Comparison of ENCODE assay signal across 28 mouse cellular contexts in the genomic region with DNA sequence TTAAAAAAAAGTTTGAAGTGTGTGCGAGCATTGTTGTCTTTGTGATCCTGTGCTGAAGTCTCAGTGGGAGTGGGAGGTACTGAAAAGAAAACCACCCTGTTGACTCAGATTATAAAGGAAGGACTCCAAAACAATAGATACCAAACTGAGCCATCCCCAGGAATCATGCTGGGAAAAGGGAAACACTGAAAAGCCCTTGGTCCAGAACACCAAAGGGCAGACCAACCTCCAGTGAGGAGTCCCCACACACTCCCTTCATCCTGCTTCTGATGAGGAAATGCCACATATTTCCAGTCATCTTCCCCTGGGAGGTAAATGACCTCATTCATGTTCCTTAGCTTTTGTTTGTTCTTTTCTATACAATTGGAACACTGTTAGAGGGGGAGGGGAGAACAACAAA.
"Had no signal": no experiment of that assay in that cellular context is flagged by ENCODE, and none has a peak within 500 bp of the region (broad histone marks: within the 10 kb centered on the region; RNA-seq: fewer than 3 reads in every experiment).

No protein-coding gene starts in this region.

- H3K4me2 ChIP-seq: heart, embryonic 11.5 days; heart, embryonic 13.5 days; heart, embryonic 15.5 days; hindbrain, embryonic 12.5 days; hindbrain, embryonic 14.5 days; intestine, embryonic 15.5 days; limb, embryonic 12.5 days; liver, embryonic 11.5 days; liver, embryonic 13.5 days; liver, embryonic 15.5 days had no signal

- DNase-seq: gastrocnemius, adult 2 months; gastrocnemius, postnatal 10 days; gastrocnemius, postnatal 25 days; heart, adult 18-20 months; heart, postnatal 10 days; heart, postnatal 4 days; kidney, adult 18-20 months; kidney, adult 8-10 months; kidney, postnatal 10 days; kidney, postnatal 25 days; kidney, postnatal 4 days; liver; liver, embryonic 13.5 days had no signal

- H3K9me3 ChIP-seq: heart, embryonic 15.5 days; hindbrain, embryonic 10.5 days; hindbrain, embryonic 12.5 days; intestine, embryonic 15.5 days; limb, embryonic 12.5 days; liver, embryonic 15.5 days had no signal

- H3K4me1 ChIP-seq: heart, embryonic 15.5 days; hindbrain, embryonic 12.5 days; intestine, embryonic 15.5 days; limb, embryonic 12.5 days; liver, embryonic 13.5 days; liver, embryonic 15.5 days had no signal

- ATAC-seq: hindbrain, embryonic 16.5 days; inflammation-experienced regulatory T-cells, adult 6 months; intestine, embryonic 15.5 days; intestine, postnatal 0 days had no signal

- H3K27ac ChIP-seq: gastrocnemius, adult 2 months; heart, embryonic 13.5 days; heart, embryonic 15.5 days; hindbrain, embryonic 10.5 days; hindbrain, embryonic 12.5 days; hindbrain, embryonic 14.5 days; intestine, embryonic 15.5 days; layer of hippocampus, adult 2 months; left cerebral cortex, adult 2 months; limb, embryonic 12.5 days; liver, embryonic 13.5 days; liver, embryonic 15.5 days had no signal

- H3K36me3 ChIP-seq: heart, embryonic 13.5 days; heart, embryonic 15.5 days; hindbrain, embryonic 10.5 days; hindbrain, embryonic 12.5 days; intestine, embryonic 15.5 days; limb, embryonic 12.5 days; liver, embryonic 13.5 days; liver, embryonic 15.5 days had no signal

- H3K4me3 ChIP-seq: gastrocnemius, adult 2 months; heart, embryonic 13.5 days; heart, embryonic 15.5 days; hindbrain, embryonic 10.5 days; hindbrain, embryonic 12.5 days; intestine, embryonic 15.5 days; layer of hippocampus, adult 2 months; left cerebral cortex, adult 2 months; limb, embryonic 12.5 days; liver, embryonic 13.5 days; liver, embryonic 15.5 days had no signal

- H3K9ac ChIP-seq: heart, embryonic 13.5 days; heart, embryonic 15.5 days; hindbrain, embryonic 12.5 days; hindbrain, embryonic 14.5 days; intestine, embryonic 15.5 days; limb, embryonic 12.5 days; liver, embryonic 13.5 days; liver, embryonic 15.5 days had no signal

- H3K27me3 ChIP-seq: heart, embryonic 13.5 days; heart, embryonic 15.5 days; hindbrain, embryonic 12.5 days; intestine, embryonic 15.5 days; limb, embryonic 12.5 days; liver, embryonic 13.5 days; liver, embryonic 15.5 days had no signal
